Mouse (Mus musculus) forebrain, embryonic 14.5 days (tissue): ENCODE data around the gene Srf. TPM values are rescaled to one million over a fixed set of nuclear protein-coding genes. Genes with fewer than 3 reads are reported as not detected.

Source experiments
- ATAC-seq: fragments of 200-750 bp; cut with Nextera tagmentation; 2 replicates; pipeline ENCODE4 v1.8.0; 2017; ENCODE audit warnings: mild to moderate bottlenecking, moderate library complexity
- DNase-seq: peaks from one replicate; pipeline ENCODE4 v3.0.0-alpha.2; 2015; ENCODE audit warnings: low spot score
- H3K27ac ChIP-seq: fragments of 300-500 bp; sonication (generic); 2 replicates; pipeline ENCODE4 v1.5.1; 2014; ENCODE audit warnings: low read depth, mild to moderate bottlenecking, control low read depth, low read length, moderate library complexity
- H3K27me3 ChIP-seq: fragments of 300-500 bp; sonication (generic); replicated peaks from 2 replicates; pipeline ENCODE4 v1.6.1; 2014; ENCODE audit warnings: low read length, control low read depth, mixed read lengths; ENCODE audit not compliant: control insufficient read depth, insufficient read depth
- H3K36me3 ChIP-seq: fragments of 300-500 bp; sonication (generic); 2 replicates; pipeline ENCODE4 v1.6.1; 2014; ENCODE audit warnings: low read length, control low read depth; ENCODE audit not compliant: control insufficient read depth, insufficient read depth
- H3K4me1 ChIP-seq: fragments of 300-500 bp; sonication (generic); 2 replicates; pipeline ENCODE4 v1.6.1; 2014; ENCODE audit warnings: antibody characterized with exemption, low read length, control low read depth; ENCODE audit not compliant: control insufficient read depth, insufficient read depth
- H3K4me2 ChIP-seq: fragments of 300-500 bp; sonication (generic); 2 replicates; pipeline ENCODE4 v1.6.1; 2014; ENCODE audit warnings: mild to moderate bottlenecking, control low read depth, low read length
- H3K4me3 ChIP-seq: fragments of 300-500 bp; sonication (generic); 2 replicates; pipeline ENCODE4 v1.5.1; 2014; ENCODE audit warnings: low read depth, low read length, control low read depth
- H3K9ac ChIP-seq: fragments of 300-500 bp; sonication (generic); 2 replicates; pipeline ENCODE4 v1.6.1; 2014; ENCODE audit warnings: mild to moderate bottlenecking, low read length, control low read depth, moderate library complexity
- H3K9me3 ChIP-seq: fragments of 300-500 bp; sonication (generic); replicated peaks from 2 replicates; pipeline ENCODE4 v1.6.1; 2016; ENCODE audit warnings: low read length, control low read depth, mixed read lengths; ENCODE audit not compliant: control insufficient read depth
- WGBS: fragments of 180-500 bp; shearing (Covaris S2); extraction: QIAGEN DNeasy Blood & Tissue Kit; methylation state at CpG from one replicate; pipeline ENCODE4 v1.1.7; 2014; 5-methylcytosine and 5-hydroxymethylcytosine counted together
- polyA plus RNA-seq: library from polyadenylated mRNA; unstranded; fragments of >200 nt; fragmentation: Nextera tagmentation; extraction: Ambion mirVana; gene quantifications from 2 replicates; pipeline ENCODE4 v1.2.1, GENCODE M21; 2014

The Srf gene
- polyA plus RNA-seq, 1 experiment from 2014 or later: 4.7 TPM

DNA sequence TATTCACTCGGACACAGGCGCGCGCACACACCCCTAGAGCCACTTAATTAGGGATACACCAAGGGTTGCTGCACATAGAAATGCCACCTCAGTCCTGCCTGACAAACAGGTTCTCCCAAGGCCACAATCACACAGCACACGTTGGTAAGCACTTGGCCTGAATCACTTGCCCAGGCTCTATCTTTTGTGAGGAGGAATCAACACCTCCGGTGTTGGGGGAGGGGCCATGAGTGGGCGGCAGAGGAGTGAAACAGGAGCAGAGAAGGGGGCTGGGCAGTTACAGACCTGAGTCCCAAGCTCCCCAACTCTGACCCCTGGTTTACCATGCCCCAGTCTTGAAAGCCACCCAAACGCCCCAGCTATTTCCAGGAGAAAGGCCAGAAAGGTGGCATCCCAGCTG, 9.0 kb downstream of the Srf start:
- H3K27me3 ChIP-seq: 0 out of 2 replicates have a peak, but pooled peaks cover 3% of the 10 kb centered on the region
- peak overlapping the region; percentile 85 for H3K4me2 ChIP-seq
- H3K9ac ChIP-seq: peak overlapping the region; percentile 86; the same call in 1 of the 2 replicates
- H3K4me1 ChIP-seq: peaks cover 7% of the 10 kb centered on the region; the same call in 1 of the 2 replicates
- ATAC-seq: no peak
- DNase-seq: no peak
- no peak overlapping the region for H3K27ac ChIP-seq
- WGBS: 5% methylated on average over 8 of the region's 8 CpGs
- no peaks in the 10 kb centered on the region for H3K9me3 ChIP-seq
- H3K4me3 ChIP-seq: no peak overlapping the region
- peaks cover 49% of the 10 kb centered on the region for H3K36me3 ChIP-seq

DNA sequence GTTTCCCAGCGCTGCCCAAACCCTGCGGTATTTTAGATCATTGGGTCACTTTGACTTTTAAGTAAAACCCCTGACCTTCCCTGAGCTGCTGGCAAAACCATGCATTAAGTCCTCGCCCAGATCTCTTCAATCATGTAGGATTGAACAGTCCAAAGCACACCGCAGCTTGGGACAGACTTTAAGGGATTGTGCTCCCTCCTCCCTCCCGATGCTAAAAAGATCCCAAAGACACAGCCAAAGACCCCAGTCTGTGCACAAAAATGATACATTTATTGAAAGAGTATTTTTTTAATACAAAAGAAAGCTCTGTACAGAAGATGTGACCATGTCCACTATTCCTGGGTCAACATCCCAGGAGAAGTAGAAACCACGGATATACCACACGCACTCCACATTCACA, 9.4 kb downstream of the Srf start:
- ATAC-seq: peak; percentile 9; the same call in 1 of the 2 replicates

DNA sequence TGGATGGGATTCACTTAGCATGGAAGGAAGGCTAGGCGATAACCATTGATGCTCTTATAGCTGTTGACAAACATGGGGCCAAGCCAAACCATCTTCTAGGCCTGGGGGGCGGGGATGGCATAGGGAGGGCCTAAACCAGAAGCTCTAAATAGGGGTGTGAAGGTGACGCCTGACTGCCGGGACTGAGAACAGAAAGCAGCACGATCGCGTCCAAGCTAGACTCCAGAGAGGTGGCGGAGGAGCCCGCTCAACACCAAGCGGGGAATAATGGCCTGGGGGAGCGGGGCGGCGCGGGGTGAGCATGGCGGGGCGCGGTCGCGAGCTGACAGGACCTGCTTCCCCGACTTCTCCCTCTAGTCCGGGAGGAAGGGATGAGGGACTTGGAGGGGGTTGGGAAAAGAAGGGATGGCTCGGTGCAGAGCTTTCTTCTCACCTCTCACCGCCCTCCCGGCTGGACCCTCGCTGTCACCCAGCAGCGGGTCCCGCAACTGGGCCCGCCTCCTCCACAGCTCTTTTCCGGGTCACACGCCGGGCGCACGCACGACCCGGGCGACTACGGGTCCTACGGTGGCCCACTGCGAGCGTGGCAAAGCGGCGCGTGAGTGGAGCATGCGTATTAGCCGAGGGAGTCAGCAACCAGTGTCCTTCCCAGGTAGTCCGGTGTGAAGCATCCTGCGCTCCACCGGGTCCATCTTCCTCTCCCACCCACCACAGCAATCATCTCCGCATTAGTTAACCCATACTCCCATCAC, 10.0 kb downstream of the Srf start, which contains the start of gene Cul9:
Cul9 (minus strand) TSS at position 576 of the 752 bp plus-strand sequence.
- H3K4me2 ChIP-seq: peak within 1 kb of the TSS; percentile 85
- WGBS: 2% methylated on average over 49 of the region's 49 CpGs
- peak within 1 kb of the TSS; percentile 64 for H3K4me3 ChIP-seq
- DNase-seq: peak; percentile 82
- peak within 1 kb of the TSS; percentile 86 for H3K9ac ChIP-seq
- H3K27me3 ChIP-seq: 0 out of 2 replicates have a peak, but pooled peaks cover 3% of the 10 kb centered on the region
- H3K4me1 ChIP-seq: peaks cover 7% of the 10 kb centered on the region; the same call in 1 of the 2 replicates
- H3K9me3 ChIP-seq: no peaks in the 10 kb centered on the region
- H3K36me3 ChIP-seq: peaks cover 45% of the 10 kb centered on the region
- peak; percentile 87 for ATAC-seq
- H3K27ac ChIP-seq: no peak within 1 kb of the TSS

More for the DNA sequence above, 9.4 kb downstream of the Srf start:
- Histone ChIP-seq H3K4me1 (peaks cover 7% of the 10 kb centered on the region; the same call in 1 of the 2 replicates), H3K4me2 (peak overlapping the region; percentile 85), H3K36me3 (peaks cover 45% of the 10 kb centered on the region), H3K9ac (peak overlapping the region; percentile 86), H3K27me3 (0 out of 2 replicates have a peak, but pooled peaks cover 3% of the 10 kb centered on the region), H3K27ac (no peak overlapping the region), H3K4me3 (peak overlapping the region; percentile 64), H3K9me3 (no peaks in the 10 kb centered on the region)
- DNase-seq: no peak
- 6% methylated on average over 7 of the region's 7 CpGs for WGBS

DNA sequence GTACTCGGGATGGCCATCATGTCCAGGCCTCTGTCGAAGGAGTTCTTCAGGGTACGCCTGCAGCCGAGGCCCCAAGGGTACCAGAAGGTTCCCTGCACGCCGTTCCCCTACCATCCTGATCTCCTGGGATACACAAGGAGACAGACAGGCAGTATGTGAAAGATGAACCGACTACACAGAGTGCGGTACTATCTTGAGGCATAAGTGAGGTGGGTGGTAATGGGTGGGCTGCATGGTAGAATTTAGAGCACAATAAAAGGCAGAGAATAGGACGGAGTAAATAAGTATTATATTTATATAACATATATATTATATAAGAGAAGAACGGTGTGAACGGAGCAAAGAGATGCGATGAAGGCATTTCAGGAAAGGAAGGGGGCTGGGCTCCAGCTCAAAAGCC, 12.3 kb downstream of the Srf start:
- DNase-seq: no peak
- Histone ChIP-seq H3K27me3 (0 out of 2 replicates have a peak, but pooled peaks cover 3% of the 10 kb centered on the region), H3K4me1 (peaks cover 7% of the 10 kb centered on the region; the same call in 1 of the 2 replicates), H3K4me2 (no peak overlapping the region), H3K9ac (no peak overlapping the region), H3K4me3 (no peak overlapping the region), H3K27ac (no peak overlapping the region), H3K9me3 (no peaks in the 10 kb centered on the region), H3K36me3 (peaks cover 41% of the 10 kb centered on the region)
- WGBS: 96% methylated on average over 12 of the region's 12 CpGs
- no peak for ATAC-seq

DNA sequence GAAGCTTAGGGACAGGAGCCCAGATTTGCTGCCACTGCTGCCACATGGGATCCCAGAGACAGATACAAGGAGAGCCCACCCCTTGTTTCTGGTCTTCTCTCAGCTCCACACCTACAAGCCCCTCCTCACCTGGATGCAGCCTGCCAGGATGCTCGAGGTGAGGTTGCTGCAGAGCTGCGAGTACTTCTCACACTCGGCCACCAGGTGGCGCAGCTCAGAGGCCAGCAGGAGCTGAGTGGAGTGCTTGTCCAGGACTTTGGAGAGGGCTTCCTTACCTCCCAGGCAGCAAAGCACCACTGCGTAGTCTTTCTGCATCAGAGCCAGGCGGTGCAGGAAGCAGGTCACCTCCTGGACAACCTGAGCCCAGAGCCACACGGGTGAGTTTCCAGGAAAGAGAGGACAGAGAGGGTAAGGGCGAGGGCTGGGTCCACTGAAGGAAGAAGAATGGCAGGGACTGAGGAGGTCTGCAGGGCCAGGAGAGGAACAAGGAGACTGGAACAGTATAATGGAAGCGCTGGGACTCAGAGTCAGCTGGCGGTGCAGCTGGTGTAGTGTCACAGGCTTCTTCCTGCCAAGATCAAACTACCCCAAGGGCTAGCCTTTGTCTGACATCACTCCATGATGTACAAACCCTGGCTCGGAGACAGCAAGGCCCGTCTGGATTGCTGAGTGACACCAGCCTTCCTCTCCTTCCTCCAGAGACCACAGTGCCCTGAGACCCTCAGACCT, 30.2 kb downstream of the Srf start:
- Histone ChIP-seq H3K4me2 (no peak overlapping the region), H3K9ac (no peak overlapping the region), H3K9me3 (no peaks in the 10 kb centered on the region), H3K27me3 (0 out of 2 replicates have a peak, but pooled peaks cover 3% of the 10 kb centered on the region), H3K4me3 (no peak overlapping the region), H3K4me1 (no peaks in the 10 kb centered on the region), H3K36me3 (peaks cover 19% of the 10 kb centered on the region; the same call in 1 of the 2 replicates), H3K27ac (no peak overlapping the region)
- WGBS: 37% methylated on average over 12 of the region's 12 CpGs
- ATAC-seq (peak; percentile 82), DNase-seq (peak; percentile 77)

DNA sequence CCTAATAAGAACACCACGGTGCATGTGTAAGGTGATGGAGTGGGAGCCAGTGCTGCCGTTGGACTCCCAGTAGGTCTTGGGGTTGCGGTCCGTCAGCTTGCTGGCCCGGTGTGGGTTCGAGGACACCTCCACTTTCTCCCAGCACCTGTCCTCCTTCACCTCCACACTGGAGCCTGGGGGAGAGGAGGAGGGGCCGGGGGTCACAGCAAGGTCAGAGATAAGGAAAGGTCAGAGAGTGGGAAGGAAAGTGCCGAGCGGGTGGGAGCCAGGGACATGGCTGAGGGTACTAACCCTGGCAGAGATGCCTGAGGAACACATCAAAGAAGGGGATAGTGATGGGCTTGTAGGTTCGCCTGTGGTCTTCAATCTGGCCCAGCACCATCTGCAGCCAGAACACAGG, 30.9 kb downstream of the Srf start:
- Histone ChIP-seq H3K27ac (no peak overlapping the region), H3K4me3 (no peak overlapping the region), H3K27me3 (0 out of 2 replicates have a peak, but pooled peaks cover 3% of the 10 kb centered on the region), H3K9me3 (no peaks in the 10 kb centered on the region), H3K36me3 (peaks cover 19% of the 10 kb centered on the region; the same call in 1 of the 2 replicates), H3K9ac (no peak overlapping the region), H3K4me2 (no peak overlapping the region), H3K4me1 (no peaks in the 10 kb centered on the region)
- 91% methylated on average over 10 of the region's 10 CpGs for WGBS
- ATAC-seq (no peak), DNase-seq (no peak)

DNA sequence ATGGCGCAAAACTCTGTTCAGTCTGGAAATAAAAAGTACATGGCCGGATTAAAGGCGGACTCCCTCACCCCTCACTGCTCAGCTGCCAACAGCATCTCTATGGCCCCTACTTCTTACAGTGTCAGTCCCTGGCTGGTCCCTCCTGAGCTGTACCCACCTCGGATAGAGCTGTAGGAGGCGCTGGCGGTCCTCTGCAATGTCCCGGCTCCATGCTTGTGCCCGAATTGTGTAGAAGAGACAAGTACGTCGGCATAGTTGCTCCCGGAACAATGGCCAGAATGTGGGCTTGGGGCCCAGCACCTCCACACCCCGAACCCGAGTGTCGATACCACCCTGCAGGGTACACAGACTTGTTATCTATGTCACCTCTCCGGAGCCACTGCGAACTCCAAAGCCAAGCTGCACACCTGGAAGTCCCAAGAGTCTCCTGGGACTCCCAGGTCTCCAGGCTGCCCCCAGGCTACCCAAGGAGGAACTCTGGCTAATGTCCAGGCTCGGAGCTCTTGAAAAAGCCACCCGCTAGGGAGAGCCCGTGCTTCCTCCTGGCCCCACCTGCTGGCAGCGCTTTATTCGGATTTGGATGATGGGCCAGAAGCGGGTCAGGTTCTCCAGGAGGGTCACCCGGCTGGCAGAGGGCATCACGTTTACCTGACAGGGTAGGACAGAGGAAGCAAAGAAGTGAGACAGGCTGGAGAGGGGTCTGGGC, 33.9 kb downstream of the Srf start:
- Histone ChIP-seq H3K27me3 (0 out of 2 replicates have a peak, but pooled peaks cover 3% of the 10 kb centered on the region), H3K4me2 (no peak overlapping the region), H3K9me3 (no peaks in the 10 kb centered on the region), H3K4me1 (no peaks in the 10 kb centered on the region), H3K4me3 (no peak overlapping the region), H3K27ac (no peak overlapping the region), H3K36me3 (peaks cover 14% of the 10 kb centered on the region; the same call in 1 of the 2 replicates), H3K9ac (no peak overlapping the region)
- DNase-seq: peak; percentile 22
- WGBS: 27% methylated on average over 24 of the region's 24 CpGs
- no peak; the same call in 1 of the 2 replicates for ATAC-seq

DNA sequence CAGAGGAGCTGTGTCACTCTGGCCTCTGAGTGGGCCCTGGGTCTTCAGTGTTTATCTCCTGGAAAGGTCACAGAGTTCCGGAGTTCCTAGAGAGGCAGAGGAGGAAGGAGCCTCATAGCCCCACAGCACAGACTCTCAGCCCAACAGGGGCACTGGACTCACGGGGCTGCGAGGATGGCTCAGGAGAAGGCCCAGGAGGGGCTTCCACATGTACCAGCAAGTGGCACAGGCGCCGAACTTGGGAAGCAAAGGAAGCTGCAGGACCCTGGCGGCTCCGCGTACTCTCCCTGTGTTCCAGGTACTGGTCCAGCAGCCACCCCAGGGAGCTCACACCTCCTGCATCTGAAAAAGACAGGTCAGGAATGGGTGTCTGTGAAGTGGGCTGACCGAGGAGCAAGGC, 34.8 kb downstream of the Srf start:
- Histone ChIP-seq H3K27ac (no peak overlapping the region), H3K4me1 (no peaks in the 10 kb centered on the region), H3K9me3 (no peaks in the 10 kb centered on the region), H3K4me2 (no peak overlapping the region), H3K36me3 (peaks cover 12% of the 10 kb centered on the region; the same call in 1 of the 2 replicates), H3K9ac (no peak overlapping the region; the same call in 1 of the 2 replicates), H3K27me3 (0 out of 2 replicates have a peak, but pooled peaks cover 3% of the 10 kb centered on the region), H3K4me3 (no peak overlapping the region)
- 82% methylated on average over 9 of the region's 9 CpGs for WGBS
- ATAC-seq: no peak
- DNase-seq: no peak
